Mouse (Mus musculus): ENCODE data around the gene Dennd5a. TPM values are rescaled to one million over a fixed set of nuclear protein-coding genes. Genes with fewer than 3 reads are reported as not detected.

Gene Dennd5a
- polyA plus RNA-seq, 1 experiment from 2014 or later: 18.0 TPM

Other genes starting within 250 kb of the Dennd5a start
- 0.13 TPM in 1 of 2 replicates, not detected in the other for gene BC051019, start 236.6 kb downstream of the Dennd5a start, polyA plus RNA-seq (2015; fragmentation: Nextera tagmentation; extraction: Ambion mirVana)
- 0.33 and 0.61 TPM in 2 replicates for gene Ascl3, start 228.7 kb downstream of the Dennd5a start, polyA plus RNA-seq (2015; fragmentation: Nextera tagmentation; extraction: Ambion mirVana)
- gene Tmem9b, start 207.6 kb downstream of the Dennd5a start, polyA plus RNA-seq (2015; fragmentation: Nextera tagmentation; extraction: Ambion mirVana): 80.7 and 86.1 TPM in 2 replicates
- 0.39 and 0.80 TPM in 2 replicates for gene Nrip3, start 178.4 kb downstream of the Dennd5a start, polyA plus RNA-seq (2015; fragmentation: Nextera tagmentation; extraction: Ambion mirVana)
- 2.5 and 2.9 TPM in 2 replicates for gene Scube2, start 94.8 kb downstream of the Dennd5a start, polyA plus RNA-seq (2015; fragmentation: Nextera tagmentation; extraction: Ambion mirVana)
- gene Tmem41b, start 26.5 kb upstream of the Dennd5a start, polyA plus RNA-seq (2015; fragmentation: Nextera tagmentation; extraction: Ambion mirVana): 88.6 and 98.5 TPM in 2 replicates
- 38.9 and 39.1 TPM in 2 replicates for gene Ipo7, start 57.8 kb upstream of the Dennd5a start, polyA plus RNA-seq (2015; fragmentation: Nextera tagmentation; extraction: Ambion mirVana)
- gene Zfp143, start 100.7 kb upstream of the Dennd5a start, polyA plus RNA-seq (2015; fragmentation: Nextera tagmentation; extraction: Ambion mirVana): 15.0 and 15.5 TPM in 2 replicates
- gene Wee1, start 161.6 kb upstream of the Dennd5a start, polyA plus RNA-seq (2015; fragmentation: Nextera tagmentation; extraction: Ambion mirVana): 14.3 and 16.6 TPM in 2 replicates